Mouse (Mus musculus) left cerebral cortex, adult 6 months (tissue): ENCODE data around the gene Crk. TPM values are rescaled to one million over a fixed set of nuclear protein-coding genes. Genes with fewer than 3 reads are reported as not detected.

Experiments
- long read RNA-seq, 2 experiments: library from polyadenylated mRNA; unstranded; transcript quantifications; one replicate each; pipeline ENCODE4 v2.0.0; 2019 to 2020
- polyA plus RNA-seq: library from polyadenylated mRNA; unstranded; fragments of <200 nt; fragmentation: Nextera tagmentation; gene quantifications from 2 replicates; pipeline ENCODE4 v1.2.3, GENCODE M21; 2021

Crk gene
- 20.3 and 55.9 TPM in 2 replicates for polyA plus RNA-seq
- long read RNA-seq, experiment 1, full-length matches to known transcripts = 100 of 156 reads
- long read RNA-seq, experiment 1, partial matches to known transcripts = 10 of 156 reads
- long read RNA-seq, experiment 1, other reads (novel, unspliced or antisense) = 46 of 156 reads
- long read RNA-seq, experiment 2, full-length matches to known transcripts = 14 of 47 reads
- long read RNA-seq, experiment 2, partial matches to known transcripts = 33 of 47 reads
- long read RNA-seq, experiment 2, other reads (novel, unspliced or antisense) = 0 of 47 reads

DNA sequence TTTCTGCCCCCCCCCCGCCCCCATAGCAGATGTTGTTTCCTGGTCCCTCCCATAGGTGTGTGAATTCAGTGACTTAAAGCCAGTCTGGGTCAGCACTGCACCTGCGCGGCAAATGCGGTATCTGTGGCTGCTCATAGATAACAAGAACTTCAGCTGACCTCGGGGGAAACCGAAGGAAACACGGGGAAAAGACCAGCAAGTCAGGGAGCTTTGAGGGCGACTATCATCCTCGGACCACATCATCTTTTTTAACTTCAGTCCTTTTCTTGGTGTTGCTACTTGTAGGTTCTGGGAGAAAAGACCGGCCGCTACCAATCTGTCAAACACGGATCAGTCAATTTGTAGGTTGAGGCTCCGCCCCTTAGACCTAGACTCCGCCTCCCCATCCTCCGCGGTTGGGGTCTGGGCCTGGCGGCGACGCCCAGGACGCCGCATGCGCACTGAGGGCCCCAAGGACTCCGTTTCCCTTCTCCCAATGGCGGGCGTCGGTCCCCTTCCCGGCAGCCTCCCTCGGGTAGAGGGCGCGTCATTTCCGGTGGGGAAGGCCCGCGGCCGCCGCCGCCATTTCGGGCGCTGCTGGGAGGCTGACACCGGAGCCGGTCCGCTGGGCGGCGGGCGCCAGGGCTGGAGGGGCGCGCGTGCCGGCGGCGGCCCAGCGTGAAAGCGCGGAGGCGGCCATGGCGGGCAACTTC, at the start of gene Crk:
Crk (plus strand) TSS at position 513 of the 692 bp plus-strand sequence.

GRCm38 (mm10) chr11:75630645-75631229, 48.3 kb upstream of the Crk start, which contains the start of gene Inpp5k:
Gene Inpp5k (plus strand): TSS chr11:75630988.

DNA sequence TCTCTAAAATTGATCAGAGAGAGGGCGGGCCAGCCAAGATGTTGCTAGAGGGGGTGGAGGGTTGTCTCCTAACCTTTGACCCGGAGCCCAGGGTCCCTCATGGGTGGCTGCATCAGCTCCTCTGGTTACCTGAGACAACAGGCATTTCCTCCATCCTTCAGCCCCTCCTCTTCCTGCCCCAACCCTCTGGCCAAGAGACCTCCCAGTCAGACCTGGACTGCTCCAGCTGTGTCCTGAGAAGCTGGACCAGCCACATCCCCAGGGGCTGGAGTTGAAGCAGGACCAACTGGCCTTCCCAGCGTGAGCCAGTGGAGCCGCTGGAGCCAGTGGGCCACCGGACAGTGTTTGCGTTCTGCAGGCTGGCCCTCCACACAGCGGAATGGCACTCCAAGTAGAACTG, 28.7 kb upstream of the Crk start, which contains the start of gene Myo1c:
Myo1c (plus strand) TSS at position 194 of the 400 bp plus-strand sequence.

DNA sequence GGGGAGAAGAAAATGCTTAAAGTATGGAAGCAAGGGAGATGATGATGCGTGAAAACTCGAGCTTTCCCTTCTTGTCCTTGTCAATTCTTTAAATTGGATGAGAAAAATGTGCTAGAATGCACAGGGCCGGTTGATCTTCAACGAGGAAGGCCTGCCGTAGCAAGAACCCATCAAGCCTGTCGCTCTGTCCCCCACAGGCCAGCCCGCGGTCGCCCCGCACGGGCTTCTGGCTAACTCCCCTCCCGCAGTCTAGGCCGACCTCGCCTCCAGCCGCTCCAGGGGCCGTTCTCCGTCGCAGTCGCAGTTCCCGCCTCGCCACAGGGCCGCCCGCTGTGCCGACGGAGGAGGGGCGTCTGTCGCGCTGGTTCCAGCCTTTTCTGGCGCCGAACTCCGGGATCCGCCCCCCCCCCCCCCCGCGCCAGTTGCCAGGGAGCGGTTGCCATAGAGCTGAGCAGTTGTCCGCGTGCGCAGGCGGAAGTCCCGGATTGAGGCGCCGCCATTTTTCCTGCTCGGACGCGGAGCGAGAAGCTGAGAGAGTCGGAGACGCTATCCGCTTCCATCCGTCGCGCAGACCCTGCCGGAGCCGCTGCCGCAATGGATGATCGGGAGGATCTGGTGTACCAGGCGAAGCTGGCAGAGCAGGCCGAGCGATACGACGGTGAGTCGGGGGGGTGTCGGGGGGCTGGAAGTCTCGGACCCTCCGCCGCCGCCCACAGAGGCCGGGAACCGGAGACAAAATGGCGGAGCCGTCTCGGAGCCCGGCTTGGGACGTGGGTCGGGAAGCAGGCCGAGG, 53.6 kb downstream of the Crk start, which contains the start of gene Ywhae:
Ywhae (plus strand) TSS at position 436 of the 793 bp plus-strand sequence.

Other genes with a start within 250 kb of the Crk start
- 0.05 TPM in 1 of 2 replicates, not detected in the other for gene Serpinf2, start 239.7 kb upstream of the Crk start, polyA plus RNA-seq
- gene Wdr81, start 224.5 kb upstream of the Crk start, polyA plus RNA-seq = 2.9 and 3.3 TPM in 2 replicates
- gene Tlcd2, start 217.5 kb upstream of the Crk start, polyA plus RNA-seq = 0.80 and 0.99 TPM in 2 replicates
- gene Prpf8, start 192.4 kb upstream of the Crk start, polyA plus RNA-seq = 12.1 and 13.6 TPM in 2 replicates
- gene Rilp, start 169.2 kb upstream of the Crk start, polyA plus RNA-seq = 2.5 and 2.6 TPM in 2 replicates
- 1.2 and 1.3 TPM in 2 replicates for gene Scarf1, start 165.7 kb upstream of the Crk start, polyA plus RNA-seq
- 13.6 and 19.1 TPM in 2 replicates for gene Slc43a2, start 147.6 kb upstream of the Crk start, polyA plus RNA-seq
- gene Pitpna, start 91.2 kb upstream of the Crk start, polyA plus RNA-seq = 23.7 and 133 TPM in 2 replicates
- gene Inpp5k, start 48.3 kb upstream of the Crk start, polyA plus RNA-seq = 15.7 and 21.9 TPM in 2 replicates
- gene Myo1c, start 28.8 kb upstream of the Crk start, polyA plus RNA-seq = 2.4 and 3.5 TPM in 2 replicates
- gene Ywhae, start 53.6 kb downstream of the Crk start, polyA plus RNA-seq = 792 and 815 TPM in 2 replicates
- 1.5 and 1.9 TPM in 2 replicates for gene Doc2b, start 116.8 kb downstream of the Crk start, polyA plus RNA-seq